Mouse (Mus musculus) neutrophil, adult 83 days (primary cell): ENCODE results near the gene Plekhm3. TPM values are rescaled to one million over a fixed set of nuclear protein-coding genes. Genes with fewer than 3 reads are reported as not detected.

Experiments
- total RNA-seq, 2 experiments: library from RNA; stranded (reverse); gene quantifications; one replicate each; pipeline ENCODE4 v1.2.4; 2023

Gene Plekhm3
- total RNA-seq = 10 to 100 TPM; 47.6 to 61.1 TPM

DNA sequence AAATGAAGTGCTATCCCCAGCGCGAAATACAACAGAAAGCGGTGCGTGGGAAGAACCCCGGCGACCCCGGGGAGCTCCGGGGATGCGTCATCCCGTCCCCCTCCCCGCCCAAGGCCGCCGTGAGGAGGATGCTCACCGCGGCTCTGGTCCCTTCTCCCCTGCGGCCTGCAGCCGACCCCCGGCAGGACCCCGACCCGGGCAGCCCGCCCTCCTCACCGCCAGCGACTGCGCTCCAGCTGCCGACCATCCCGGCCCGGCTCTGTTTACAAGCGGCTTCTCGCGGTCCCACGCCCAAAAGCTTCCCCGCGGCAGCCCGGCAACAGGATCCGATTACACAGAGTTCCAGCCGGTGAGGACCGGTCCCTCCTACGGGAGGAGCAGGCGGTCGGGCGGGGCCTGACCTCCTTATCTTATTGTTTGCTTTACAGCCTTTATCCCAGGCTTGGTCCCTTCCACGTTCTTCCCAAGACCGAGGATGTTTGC lies at the start of gene Plekhm3:
Gene Plekhm3 (minus strand): TSS at position 346 of the 483 bp plus-strand sequence.

DNA sequence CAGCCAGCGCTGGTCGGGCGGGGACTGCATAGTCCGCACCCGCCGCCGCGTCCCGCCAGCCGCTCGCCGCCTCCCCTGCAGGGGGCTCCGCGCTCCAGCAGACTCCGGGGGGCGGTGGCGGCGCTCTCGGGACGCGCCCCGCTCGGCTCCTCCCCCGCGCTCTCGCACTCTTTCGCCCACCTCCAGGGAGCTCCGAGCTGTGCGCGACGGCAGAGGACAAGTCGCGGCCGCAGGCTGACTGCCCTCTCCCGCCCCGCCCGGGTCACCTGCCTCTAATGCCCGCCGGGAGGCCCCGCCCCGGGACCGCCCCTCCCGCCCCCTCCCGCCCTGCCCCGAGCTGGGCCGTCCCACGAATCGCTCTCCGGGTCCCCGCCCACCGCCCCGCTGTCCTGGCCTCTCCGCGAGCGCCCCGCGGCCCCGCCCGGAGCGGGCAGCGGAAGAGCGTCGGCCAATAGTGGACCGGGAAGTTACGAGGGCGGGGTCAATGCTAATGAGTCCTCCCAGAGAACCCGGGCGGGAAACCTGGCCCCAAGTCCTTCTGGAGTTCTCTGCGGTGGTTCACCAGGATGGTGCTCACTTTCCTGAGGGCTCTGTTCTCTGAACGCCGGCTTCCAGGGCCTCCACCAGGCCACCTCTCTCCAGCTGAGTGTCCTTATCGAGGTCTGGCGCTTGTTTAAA lies 219.0 kb downstream of the Plekhm3 start, which contains the start of gene Fzd5:
Gene Fzd5 (minus strand): TSS at position 250 of the 678 bp plus-strand sequence.

Other genes starting within 250 kb of the Plekhm3 start
- 1 to 10 TPM; 2.8 to 3.0 TPM for gene Fzd5, start 219.1 kb downstream of the Plekhm3 start, total RNA-seq
- not detected for gene Akr1cl, start 75.9 kb upstream of the Plekhm3 start, total RNA-seq
- gene Cryge, start 94.3 kb upstream of the Plekhm3 start, total RNA-seq = not detected
- gene Crygd, start 106.6 kb upstream of the Plekhm3 start, total RNA-seq = not detected
- not detected for gene Crygc, start 116.9 kb upstream of the Plekhm3 start, total RNA-seq
- gene Crygb, start 125.5 kb upstream of the Plekhm3 start, total RNA-seq = not detected
- not detected for gene Cryga, start 146.5 kb upstream of the Plekhm3 start, total RNA-seq
- not detected for gene Gm28845, start 162.7 kb upstream of the Plekhm3 start, total RNA-seq
- gene D630023F18Rik, start 166.4 kb upstream of the Plekhm3 start, total RNA-seq = 1 to 10 TPM in 1 of 2 experiments, under 1 TPM in 1; 0.96 to 1.1 TPM
- 10 to 100 TPM; 85.6 to 89.4 TPM for gene Idh1, start 229.7 kb upstream of the Plekhm3 start, total RNA-seq
- gene Pikfyve, start 229.9 kb upstream of the Plekhm3 start, total RNA-seq = 10 to 100 TPM; 32.2 to 36.3 TPM